Mouse (Mus musculus) CH12.LX (cell line): ENCODE measurements around the gene Miga2. TPM values are rescaled to one million over a fixed set of nuclear protein-coding genes. Genes with fewer than 3 reads are reported as not detected.

Source experiments
- DNase-seq: peaks from one replicate; pipeline ENCODE4 v3.0.0-alpha.2; 2013; ENCODE audit errors: extremely low read depth
- H3K27ac ChIP-seq: 2 replicates; pipeline ENCODE4 v1.5.1; 2012; ENCODE audit warnings: low read depth, mild to moderate bottlenecking, control low read depth, moderate library complexity; ENCODE audit not compliant: insufficient read depth
- H3K27me3 ChIP-seq: replicated peaks from 2 replicates; pipeline ENCODE3; 2012; ENCODE audit warnings: inconsistent platforms
- H3K36me3 ChIP-seq, 2 experiments: replicated peaks in 1 of 2; 2 replicates each; pipeline versions ENCODE3 to v1.6.1; 2012; ENCODE audit warnings: inconsistent platforms in 1 of 2, low read length in 1 of 2, mild to moderate bottlenecking in 1 of 2, mixed read lengths in 1 of 2, moderate library complexity in 1 of 2; ENCODE audit not compliant: control insufficient read depth in 1 of 2, insufficient read depth in 1 of 2
- H3K4me1 ChIP-seq, 2 experiments: 2 replicates each; pipeline ENCODE4 v1.6.1; 2012; ENCODE audit warnings: inconsistent platforms in 1 of 2, moderate library complexity in 1 of 2; ENCODE audit not compliant: insufficient read depth in 2 of 2, control insufficient read depth in 1 of 2
- H3K4me2 ChIP-seq: 2 replicates; pipeline ENCODE4 v1.6.1; 2012; ENCODE audit warnings: low read depth, mild to moderate bottlenecking, control low read depth; ENCODE audit not compliant: poor library complexity, insufficient read depth, severe bottlenecking
- H3K4me3 ChIP-seq, 3 experiments: fragments of 150-350 bp in 1 of 3; sonication (generic) in 1 of 3; replicated peaks in 1 of 3; 2 replicates each; pipeline versions ENCODE3 to v1.5.1; 2011 to 2012; ENCODE audit warnings: low read depth in 2 of 3, low read length in 2 of 3, mild to moderate bottlenecking in 2 of 3, moderate library complexity in 2 of 3, control low read depth in 1 of 3, improper control_type of control experiment in 1 of 3, inconsistent platforms in 1 of 3, mixed read lengths in 1 of 3; ENCODE audit not compliant: poor library complexity in 1 of 3
- H3K79me2 ChIP-seq: replicated peaks from 2 replicates; pipeline ENCODE4 v1.6.1; 2012; ENCODE audit warnings: mild to moderate bottlenecking, moderate library complexity; ENCODE audit not compliant: control insufficient read depth, poor library complexity, insufficient read depth, severe bottlenecking; ENCODE audit errors: extremely low read depth
- H3K9ac ChIP-seq: 2 replicates; pipeline ENCODE4 v1.6.1; 2012; ENCODE audit warnings: low read depth, mild to moderate bottlenecking, control low read depth, moderate library complexity; ENCODE audit not compliant: insufficient read depth
- H3K9me3 ChIP-seq: replicated peaks from 2 replicates; pipeline ENCODE3; 2012; ENCODE audit warnings: low read length, inconsistent platforms, mixed read lengths
- CHD1 ChIP-seq: IDR thresholded peaks from 2 replicates; pipeline ENCODE4 v1.6.1; 2012; ENCODE audit warnings: low read depth, low read length, improper control_type of control experiment, inconsistent platforms
- ELF1 ChIP-seq: IDR thresholded peaks from 2 replicates; pipeline ENCODE4 v1.6.1; 2014; ENCODE audit warnings: low read depth, mild to moderate bottlenecking, inconsistent platforms, low read length, improper control_type of control experiment
- EP300 ChIP-seq: IDR thresholded peaks from 2 replicates; pipeline ENCODE4 v1.6.1; 2011; ENCODE audit warnings: low read length, improper control_type of control experiment
- JUN ChIP-seq: IDR thresholded peaks from 2 replicates; pipeline ENCODE4 v1.6.1; 2011; ENCODE audit warnings: low read depth, mild to moderate bottlenecking, low read length, improper control_type of control experiment, moderate library complexity; ENCODE audit not compliant: insufficient read depth
- JUND ChIP-seq: conservative IDR thresholded peaks from 2 replicates; pipeline ENCODE4 v1.6.1; 2011; ENCODE audit warnings: low read depth, low read length, improper control_type of control experiment
- MAFK ChIP-seq: IDR thresholded peaks from 2 replicates; pipeline ENCODE4 v1.6.1; 2011; ENCODE audit warnings: low read length, improper control_type of control experiment; ENCODE audit not compliant: insufficient replicate concordance
- MAX ChIP-seq: IDR thresholded peaks from 2 replicates; pipeline ENCODE4 v1.6.1; 2011; ENCODE audit warnings: low read length, improper control_type of control experiment
- MEF2A ChIP-seq: IDR thresholded peaks from 2 replicates; pipeline ENCODE4 v1.6.1; 2014; ENCODE audit warnings: low read depth, mild to moderate bottlenecking, inconsistent platforms, low read length, improper control_type of control experiment, borderline replicate concordance
- MXI1 ChIP-seq: IDR thresholded peaks from 2 replicates; pipeline ENCODE4 v1.6.1; 2011; ENCODE audit warnings: mild to moderate bottlenecking, low read depth, low read length, improper control_type of control experiment
- NELFE ChIP-seq: IDR thresholded peaks from 2 replicates; pipeline ENCODE4 v1.6.1; 2011; ENCODE audit warnings: low read depth, low read length, improper control_type of control experiment
- NRF1 ChIP-seq: IDR thresholded peaks from 2 replicates; pipeline ENCODE4 v1.6.1; 2014; ENCODE audit warnings: low read depth, mild to moderate bottlenecking, inconsistent platforms, low read length, improper control_type of control experiment, moderate library complexity
- PAX5 ChIP-seq: IDR thresholded peaks from 2 replicates; pipeline ENCODE4 v1.6.1; 2012; ENCODE audit warnings: low read length, inconsistent platforms, mixed read lengths
- POLR2A ChIP-seq: IDR thresholded peaks from 2 replicates; pipeline ENCODE4 v1.6.1; 2011; ENCODE audit warnings: low read depth, mild to moderate bottlenecking, improper control_type of control experiment, low read length
- POLR2AphosphoS2 ChIP-seq: IDR thresholded peaks from 2 replicates; pipeline ENCODE4 v1.6.1; 2011; ENCODE audit warnings: low read depth, low read length, improper control_type of control experiment
- SIN3A ChIP-seq: IDR thresholded peaks from 2 replicates; pipeline ENCODE4 v1.6.1; 2012; ENCODE audit warnings: low read length, improper control_type of control experiment, inconsistent platforms
- TBP ChIP-seq: conservative IDR thresholded peaks from 2 replicates; pipeline ENCODE4 v1.6.1; 2011; ENCODE audit warnings: low read depth, low read length, improper control_type of control experiment
- TCF12 ChIP-seq: IDR thresholded peaks from 2 replicates; pipeline ENCODE4 v1.6.1; 2014; ENCODE audit warnings: low read depth, mild to moderate bottlenecking, inconsistent platforms, low read length, improper control_type of control experiment
- dilution Hi-C: fragments of 300-500 bp; cut with MboI; formaldehyde crosslinking; loops from 2 replicates; pipeline ENCODE4 v1.14.3; 2020; ENCODE audit warnings: low sequenced_read_pairs; ENCODE audit not compliant: extremely low pct_unique_long_range_greater_than_20kb, extremely low pct_ligation_motif_present
- in situ Hi-C: fragments of 300-500 bp; cut with MboI; formaldehyde crosslinking; loops from 3 replicates; pipeline ENCODE4 v1.14.3; 2019; ENCODE audit warnings: low sequenced_read_pairs, low pct_ligation_motif_present, low pct_unique_long_range_greater_than_20kb, mixed read lengths
- polyA plus RNA-seq: library from polyadenylated mRNA; unstranded; fragments of >175 nt; gene quantifications from 2 replicates; pipeline ENCODE4 v1.2.1, GENCODE M21; 2012; ENCODE audit warnings: low read depth; ENCODE audit not compliant: insufficient read length
- total RNA-seq, 2 experiments: library from RNA; depleted of rRNA; stranded (reverse); fragments of 300-350 nt in 1 of 2; fragments of >200 nt in 1 of 2; gene quantifications; 2 replicates each; pipeline ENCODE4 v1.2.3; 2012 to 2014

Gene Miga2
- total and polyA plus RNA-seq, 3 experiments = 9.2 to 11.2 (median 9.4) TPM

DNA sequence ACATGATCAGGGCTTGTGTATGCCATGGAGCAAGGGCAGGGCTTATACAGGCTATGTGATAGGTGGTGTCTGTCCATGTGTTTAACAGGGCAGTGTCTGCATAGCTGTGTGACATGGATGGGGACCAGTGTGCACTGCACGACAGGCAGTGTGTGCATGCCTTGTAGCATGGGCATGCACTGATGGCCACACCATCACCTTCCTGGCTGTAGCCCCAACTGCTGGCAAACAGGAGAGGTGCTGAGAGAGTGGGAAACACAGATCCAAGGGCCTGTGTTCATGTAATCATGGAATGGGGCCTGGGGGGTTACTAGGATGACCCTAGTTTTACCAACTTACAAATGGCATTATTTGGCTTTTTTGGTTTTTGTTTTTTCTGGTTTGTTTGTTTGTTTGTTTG, 39.8 kb downstream of the Miga2 start:
- Histone ChIP-seq H3K4me2 (no peak overlapping the region), H3K4me3 (no peak overlapping the region), H3K36me3 (peaks cover 20 to 57% of the 10 kb centered on the region in 2 experiments), H3K9ac (no peak overlapping the region), H3K79me2 (no peaks in the 10 kb centered on the region), H3K9me3 (no peaks in the 10 kb centered on the region), H3K4me1 (peaks cover 16 to 32% of the 10 kb centered on the region in 2 experiments), H3K27ac (no peak overlapping the region), H3K27me3 (no peaks in the 10 kb centered on the region)
- dilution Hi-C loops = no loop called here
- in situ Hi-C loops = no loop called here
- TF ChIP-seq MAFK (no peak), POLR2AphosphoS2 (no peak), NRF1 (no peak)
- no peak for DNase-seq

GRCm38 (mm10) chr2:30407221-30407620, 43.2 kb downstream of the Miga2 start:
- Histone ChIP-seq H3K9ac (no peak overlapping the region), H3K79me2 (no peaks in the 10 kb centered on the region), H3K4me3 (no peak overlapping the region), H3K36me3 (peaks cover 3 to 28% of the 10 kb centered on the region in 2 experiments), H3K9me3 (no peaks in the 10 kb centered on the region)
- dilution Hi-C loops = no loop called here
- no peak for TF ChIP-seq MAX
- TF ChIP-seq, all 38 proteins: peak for 0
- Histone ChIP-seq H3K27ac (no peak overlapping the region), H3K27me3 (no peaks in the 10 kb centered on the region), H3K4me2 (no peak overlapping the region), H3K4me1 (peaks cover 16 to 33% of the 10 kb centered on the region in 2 experiments)
- in situ Hi-C loops = no loop called here
- DNase-seq = no peak

- DNase-seq = no peak
- Histone ChIP-seq H3K27ac (no peak overlapping the region), H3K4me2 (no peak overlapping the region), H3K9ac (no peak overlapping the region), H3K79me2 (no peaks in the 10 kb centered on the region), H3K27me3 (no peaks in the 10 kb centered on the region), H3K36me3 (peaks cover 3 to 23% of the 10 kb centered on the region in 2 experiments), H3K9me3 (no peaks in the 10 kb centered on the region), H3K4me1 (peaks cover 16 to 33% of the 10 kb centered on the region in 2 experiments), H3K4me3 (no peak overlapping the region)
- no peak for TF ChIP-seq POLR2A
- no peak for TF ChIP-seq MEF2A
- no peak for TF ChIP-seq CHD1
- no peak for TF ChIP-seq JUND
- TF ChIP-seq JUN = no peak
- no peak for TF ChIP-seq MAFK
- no peak for TF ChIP-seq ELF1
- no peak for TF ChIP-seq TBP
- no peak for TF ChIP-seq SIN3A
- no peak for TF ChIP-seq MXI1
- no peak for TF ChIP-seq PAX5
- no peak for TF ChIP-seq EP300
- TF ChIP-seq NELFE = no peak
- TF ChIP-seq TCF12 = no peak
- in situ Hi-C loops (no loop called here), dilution Hi-C loops (no loop called here)
These were observed 43.7 kb downstream of the Miga2 start for GRCm38 (mm10) chr2:30407778-30408177.
